Mouse (Mus musculus) right cerebral cortex, postnatal 36 days (tissue): Measurements from ENCODE around the gene Gm8720.
"Not testable (repeated sequence)": the region's sequence is repeated elsewhere in the genome, so short reads cannot be mapped to it uniquely, and the experiment has no call there.

ENCODE experiments used
- DNase-seq, 2 experiments: peaks; one replicate each; pipeline ENCODE4 v3.0.0; 2022; ENCODE audit warnings: low spot score in 2 of 2, mixed read lengths in 1 of 2

Gene Gm8720

GRCm38 (mm10) chr7:23067356-23067755 is at the start of gene Gm8720:
TSS of gene Gm8720 (minus strand) at chr7:23067456.
- DNase-seq, result not testable (repeated sequence)

- not testable (repeated sequence) for DNase-seq
Measured at GRCm38 (mm10) chr7:23055240-23055639, 12.0 kb downstream of the Gm8720 start, which contains the start of gene Vmn1r163. TSS of gene Vmn1r163 (plus strand) at chr7:23055540.

GRCm38 (mm10) chr7:23019823-23020222 is 47.4 kb downstream of the Gm8720 start, which contains the start of gene Gm4216:
TSS of gene Gm4216 (minus strand) at chr7:23019923.
- not testable (repeated sequence) for DNase-seq
